Comparison of ENCODE assay signal across 8 mouse cellular contexts in genomic region chr3:96057747-96058204, GRCm38 (mm10). TPM values are rescaled to one million over a fixed set of nuclear protein-coding genes. Genes with fewer than 3 reads are reported as not detected.
DNase-seq lines count a peak whose midpoint lies in the region; ATAC-seq and TF ChIP-seq lines count a peak whose summit lies in the region.

No protein-coding gene starts in this region.

- no peak for TF ChIP-seq EP300 in MEL (IDR thresholded peaks at IDR 0.05; ENCODE audit: low read depth in 1 of 2, low read length in 2 of 2)

- H3K9ac ChIP-seq in MEL (ENCODE audit: control insufficient read depth, low read depth, low read length, poor library complexity, severe bottlenecking), result peak overlapping the region; percentile 75
- H3K9ac ChIP-seq in forebrain, postnatal 0 days, result peak overlapping the region; percentile 67
- peak overlapping the region; percentile 76 for H3K9ac ChIP-seq in lung, embryonic 16.5 days (ENCODE audit: low read length)

- under 1% methylated on average over 26 of the region's 26 CpGs for WGBS in cerebellum, adult 2 months
- WGBS in forebrain, postnatal 0 days, result 5% methylated on average over 26 of the region's 26 CpGs
- WGBS in lung, embryonic 16.5 days, result under 1% methylated on average over 26 of the region's 26 CpGs

- H3K9me3 ChIP-seq in MEL (replicated peaks; ENCODE audit: insufficient read depth, low read length), result no peaks in the 10 kb centered on the region
- H3K9me3 ChIP-seq in forebrain, postnatal 0 days (ENCODE audit: low read length), result no peaks in the 10 kb centered on the region
- no peaks in the 10 kb centered on the region for H3K9me3 ChIP-seq in lung, embryonic 16.5 days (ENCODE audit: control insufficient read depth, low read length)

- peaks cover 2% of the 10 kb centered on the region for H3K79me2 ChIP-seq in MEL (ENCODE audit: control insufficient read depth, insufficient read depth, low read length, poor library complexity)

- H3K27me3 ChIP-seq in MEL (ENCODE audit: control insufficient read depth in 1 of 2, insufficient read depth in 2 of 2, low read length in 2 of 2), result no peaks in the 10 kb centered on the region
- no peaks in the 10 kb centered on the region for H3K27me3 ChIP-seq in cerebellum, adult 2 months (ENCODE audit: control insufficient read depth, insufficient read depth, low read length)
- H3K27me3 ChIP-seq in forebrain, postnatal 0 days (ENCODE audit: insufficient read depth, low read length), result no peaks in the 10 kb centered on the region
- H3K27me3 ChIP-seq in lung, embryonic 16.5 days (ENCODE audit: control insufficient read depth, insufficient read depth, low read depth, low read length), result no peaks in the 10 kb centered on the region

- peaks cover 6 to 13% of the 10 kb centered on the region in 2 experiments for H3K4me1 ChIP-seq in MEL (ENCODE audit: control insufficient read depth in 1 of 2, insufficient read depth in 2 of 2, low read length in 2 of 2)
- H3K4me1 ChIP-seq in cerebellum, adult 2 months (ENCODE audit: control insufficient read depth, insufficient read depth, low read length), result peaks cover 4% of the 10 kb centered on the region; the same call in 1 of the 2 replicates
- H3K4me1 ChIP-seq in forebrain, postnatal 0 days (ENCODE audit: insufficient read depth), result peaks cover 11% of the 10 kb centered on the region; the same call in 1 of the 2 replicates
- peaks cover 2% of the 10 kb centered on the region; the same call in 1 of the 2 replicates for H3K4me1 ChIP-seq in lung, embryonic 16.5 days (replicated peaks; ENCODE audit: control insufficient read depth, insufficient read depth, low read length)

- peak; percentile 98 for ATAC-seq in forebrain, postnatal 0 days
- ATAC-seq in hematopoietic stem cell, adult 5-6 weeks (replicated peaks in 1 of 2; ENCODE audit: insufficient read depth in 1 of 2, low FRiP score in 2 of 2, low TSS enrichment in 1 of 2, low read depth in 1 of 2, poor library complexity in 2 of 2, severe bottlenecking in 2 of 2), result peak; percentile 65 to 90
- peak; percentile 96 for ATAC-seq in lung, embryonic 16.5 days (ENCODE audit: low read depth)

- H3K4me3 ChIP-seq in MEL (ENCODE audit: control insufficient read depth in 1 of 2, insufficient read depth in 1 of 2, low read depth in 2 of 2, low read length in 2 of 2), result peak overlapping the region; percentile 57 to 80
- peak overlapping the region; percentile 65 for H3K4me3 ChIP-seq in cerebellum, adult 2 months (replicated peaks; ENCODE audit: insufficient read depth, low read depth, low read length)
- peak overlapping the region; percentile 61 for H3K4me3 ChIP-seq in forebrain, postnatal 0 days (ENCODE audit: low read depth, low read length)
- H3K4me3 ChIP-seq in lung, embryonic 16.5 days (ENCODE audit: low read length), result peak overlapping the region; percentile 71

- peak; percentile 99 for DNase-seq in MEL (ENCODE audit: low read depth, low spot score)
- DNase-seq in cerebellum, adult 2 months, result peak; percentile 92 to 94
- DNase-seq in forebrain, postnatal 0 days, result peak; percentile 93
- DNase-seq in layer of hippocampus, adult 9-10 months (ENCODE audit: low spot score), result peak; percentile 75
- peak; percentile 69 for DNase-seq in ovary, postnatal 10 days (ENCODE audit: low spot score)
- DNase-seq in thymus, postnatal 10 days (ENCODE audit: low spot score in 2 of 2), result peak; percentile 69 to 76

- peak overlapping the region; percentile 80 for H3K4me2 ChIP-seq in forebrain, postnatal 0 days (ENCODE audit: low read depth)
- peak overlapping the region; percentile 95 for H3K4me2 ChIP-seq in lung, embryonic 16.5 days (ENCODE audit: low read depth, low read length)

- H3K36me3 ChIP-seq in MEL (ENCODE audit: control insufficient read depth in 1 of 2, insufficient read depth in 2 of 2, low read length in 2 of 2), result peaks cover 0 to 20% of the 10 kb centered on the region in 2 experiments; a peak in 2 of 4 replicates
- H3K36me3 ChIP-seq in forebrain, postnatal 0 days (ENCODE audit: insufficient read depth), result peaks cover 4% of the 10 kb centered on the region; the same call in 1 of the 2 replicates
- peaks cover 2% of the 10 kb centered on the region; the same call in 1 of the 2 replicates for H3K36me3 ChIP-seq in lung, embryonic 16.5 days (ENCODE audit: control insufficient read depth, insufficient read depth, low read length)

- peak; percentile 50 to 78; a peak in 3 of 4 replicates for TF ChIP-seq POLR2A in MEL (IDR thresholded peaks at IDR 0.05; ENCODE audit: control insufficient read depth in 1 of 2, insufficient read depth in 1 of 2, low read depth in 1 of 2, low read length in 2 of 2, poor library complexity in 1 of 2)
- TF ChIP-seq POLR2A in cerebellum, adult 2 months (IDR thresholded peaks at IDR 0.05; ENCODE audit: borderline replicate concordance, insufficient read depth, low read length), result peak; percentile 79; the same call in 1 of the 2 replicates

- TF ChIP-seq RAD21 in MEL (IDR thresholded peaks at IDR 0.05; ENCODE audit: low read depth, low read length), result no peak

- H3K27ac ChIP-seq in MEL (ENCODE audit: control insufficient read depth, low read depth, low read length), result peak overlapping the region; percentile 74
- H3K27ac ChIP-seq in cerebellum, adult 2 months (ENCODE audit: insufficient read depth, low read length), result peak overlapping the region; percentile 59
- peak overlapping the region; percentile 90 for H3K27ac ChIP-seq in forebrain, postnatal 0 days (ENCODE audit: low read depth, low read length)
- H3K27ac ChIP-seq in lung, embryonic 16.5 days (ENCODE audit: low read length), result peak overlapping the region; percentile 79

- no peak for TF ChIP-seq CTCF in MEL (IDR thresholded peaks at IDR 0.05 in 2 of 3, conservative IDR thresholded peaks at IDR 0.05 in 1 of 3; ENCODE audit: control insufficient read depth in 1 of 3, insufficient read depth in 1 of 3, low read depth in 2 of 3, low read length in 3 of 3, poor library complexity in 1 of 3, severe bottlenecking in 1 of 3)
- no peak for TF ChIP-seq CTCF in cerebellum, adult 2 months (IDR thresholded peaks at IDR 0.05; ENCODE audit: borderline replicate concordance, insufficient read depth, low read depth, low read length)
- peak; percentile 16; the same call in 1 of the 2 replicates for TF ChIP-seq CTCF in forebrain, postnatal 0 days (IDR thresholded peaks at IDR 0.05; ENCODE audit: low read depth)

TF ChIP-seq in MEL, 35 proteins besides CTCF, POLR2A, EP300 and RAD21:
- TF ChIP-seq ZNF384 (IDR thresholded peaks at IDR 0.05; ENCODE audit: low read depth, low read length), result 0 out of 2 replicates have a peak, but pooled peaks have one; percentile 4
- peak; percentile 100 for TF ChIP-seq SIN3A (IDR thresholded peaks at IDR 0.05; ENCODE audit: low read length)
- TF ChIP-seq POLR2AphosphoS2 (IDR thresholded peaks at IDR 0.05; ENCODE audit: low read length), result peak; percentile 66; the same call in 1 of the 2 replicates
- peak; percentile 86 for TF ChIP-seq TCF12 (IDR thresholded peaks at IDR 0.05; ENCODE audit: low read depth, low read length)
- peak; percentile 93 for TF ChIP-seq TBP (IDR thresholded peaks at IDR 0.05; ENCODE audit: low read depth, low read length)
- no peak; the same call in 1 of the 2 replicates for TF ChIP-seq MYB (IDR thresholded peaks at IDR 0.05; ENCODE audit: low read depth, low read length)
- TF ChIP-seq ETS1 (IDR thresholded peaks at IDR 0.05; ENCODE audit: low read depth, low read length), result peak; percentile 95
- peak; percentile 91 for TF ChIP-seq MAZ (IDR thresholded peaks at IDR 0.05; ENCODE audit: low read depth, low read length)
- no peak for TF ChIP-seq BHLHE40 (IDR thresholded peaks at IDR 0.05; ENCODE audit: borderline replicate concordance, low read depth, low read length)
- TF ChIP-seq USF1 (IDR thresholded peaks at IDR 0.05; ENCODE audit: low read depth, low read length), result no peak
- peak; percentile 88 for TF ChIP-seq MXI1 (IDR thresholded peaks at IDR 0.05; ENCODE audit: low read depth, low read length)
- TF ChIP-seq E2F4 (IDR thresholded peaks at IDR 0.05; ENCODE audit: borderline replicate concordance, low read depth, low read length), result peak; percentile 50; the same call in 1 of the 2 replicates
- TF ChIP-seq ELF1 (IDR thresholded peaks at IDR 0.05; ENCODE audit: low read depth, low read length), result peak; percentile 91
- TF ChIP-seq RCOR1 (IDR thresholded peaks at IDR 0.05; ENCODE audit: low read depth, low read length), result peak; percentile 66; the same call in 1 of the 2 replicates
- peak; percentile 97 for TF ChIP-seq HCFC1 (IDR thresholded peaks at IDR 0.05; ENCODE audit: low read depth, low read length)
- TF ChIP-seq GATA1 (IDR thresholded peaks at IDR 0.05; ENCODE audit: low read depth, low read length), result peak; percentile 28; the same call in 1 of the 2 replicates
- TF ChIP-seq ZKSCAN1 (IDR thresholded peaks at IDR 0.05; ENCODE audit: low read depth, low read length), result no peak
- peak; percentile 73; the same call in 1 of the 2 replicates for TF ChIP-seq ZMIZ1 (IDR thresholded peaks at IDR 0.05; ENCODE audit: low read depth, low read length)
- no peak for TF ChIP-seq ZC3H11A (IDR thresholded peaks at IDR 0.05; ENCODE audit: low read depth, low read length)
- TF ChIP-seq KAT2A (conservative IDR thresholded peaks at IDR 0.05; ENCODE audit: low read depth, low read length), result peak; percentile 81
- TF ChIP-seq NELFE (IDR thresholded peaks at IDR 0.05; ENCODE audit: low read depth, low read length), result peak; percentile 61

RNA-seq across cellular contexts. Expression of gene Vps45, which starts 0.5 kb away (rescaled TPM):
- 24.4 and 28.9 TPM in 2 replicates for total RNA-seq in MEL (2012; rRNA removed)
- 10 to 100 TPM; 20.6 to 92.0 TPM for polyA plus RNA-seq in MEL (2012; ENCODE audit: insufficient read depth in 1 of 2, insufficient read length in 2 of 2, low read depth in 1 of 2, low replicate concordance in 2 of 2, missing spikeins in 1 of 2)
- 33.3 and 33.6 TPM in 2 replicates for polyA plus RNA-seq in cerebellum, adult 2 months (2012; rRNA removed)
- 59.5 and 60.5 TPM in 2 replicates for total RNA-seq in forebrain, postnatal 0 days (2014; rRNA removed)
- 65.1 and 68.3 TPM in 2 replicates for polyA plus RNA-seq in forebrain, postnatal 0 days (2015; fragmentation: Nextera tagmentation; extraction: Ambion mirVana)
- total RNA-seq in hematopoietic stem cell, adult 5-6 weeks (2017), result 14.0 and 29.1 TPM in 2 replicates
- polyA plus RNA-seq in lung, embryonic 16.5 days (2015; fragmentation: Nextera tagmentation; extraction: Ambion mirVana), result 39.6 and 39.8 TPM in 2 replicates

RNA-seq across cellular contexts. Expression of gene Otud7b, which starts 46.6 kb away (rescaled TPM):
- total RNA-seq in MEL (2012; rRNA removed), result 25.8 and 27.5 TPM in 2 replicates
- 10 to 100 TPM; 17.9 to 24.4 TPM for polyA plus RNA-seq in MEL (2012; ENCODE audit: insufficient read depth in 1 of 2, insufficient read length in 2 of 2, low read depth in 1 of 2, low replicate concordance in 2 of 2, missing spikeins in 1 of 2)
- 26.3 and 30.0 TPM in 2 replicates for polyA plus RNA-seq in cerebellum, adult 2 months (2012; rRNA removed)
- 6.2 and 13.5 TPM in 2 replicates for total RNA-seq in forebrain, postnatal 0 days (2014; rRNA removed)
- 5.7 and 8.8 TPM in 2 replicates for polyA plus RNA-seq in forebrain, postnatal 0 days (2015; fragmentation: Nextera tagmentation; extraction: Ambion mirVana)
- 24.3 and 34.7 TPM in 2 replicates for total RNA-seq in hematopoietic stem cell, adult 5-6 weeks (2017)
- 18.8 and 22.9 TPM in 2 replicates for polyA plus RNA-seq in lung, embryonic 16.5 days (2015; fragmentation: Nextera tagmentation; extraction: Ambion mirVana)

Comparison
In these comparisons a context has a peak if more than half of its experiments do, and no peak if none do; other contexts are left out.
1. Peak in every context shown above with its lines: DNase-seq, ATAC-seq, H3K4me3 ChIP-seq and H3K27ac ChIP-seq.